Mouse (Mus musculus) testis, adult 2 months (tissue): ENCODE results near the gene Ptpn7.

Source experiments
- CTCF ChIP-seq: fragments of 200-500 bp; IDR thresholded peaks from 2 replicates; pipeline ENCODE4 v1.5.1; 2012; ENCODE audit warnings: low read depth, mild to moderate bottlenecking, inconsistent platforms, low read length, moderate library complexity; ENCODE audit not compliant: control insufficient read depth, insufficient read depth, insufficient replicate concordance
- POLR2A ChIP-seq: fragments of 200-500 bp; IDR thresholded peaks from 2 replicates; pipeline ENCODE4 v1.6.1; 2012; ENCODE audit warnings: low read depth, mild to moderate bottlenecking, inconsistent platforms, low read length, moderate library complexity; ENCODE audit not compliant: control insufficient read depth

DNA sequence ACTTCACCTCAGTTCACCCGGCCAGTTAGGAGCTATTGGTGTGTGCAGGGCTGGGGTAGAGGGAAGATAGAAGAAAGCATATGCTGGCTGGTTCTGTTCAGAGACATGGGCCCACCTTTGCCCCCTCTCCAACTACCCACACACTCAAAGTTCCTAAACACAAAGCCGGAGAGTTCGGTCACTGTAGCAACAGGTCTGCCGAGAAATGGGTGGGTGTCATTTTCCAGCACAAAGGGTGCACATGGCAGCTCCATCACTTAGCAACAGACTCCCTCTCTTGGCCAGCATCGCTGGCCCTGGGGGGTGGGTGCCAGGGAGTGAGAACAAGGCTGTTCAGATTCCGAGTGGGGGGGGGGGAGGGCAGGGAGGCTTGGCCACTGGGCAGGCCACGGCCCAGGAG lies 26.6 kb downstream of the Ptpn7 start:
- TF ChIP-seq CTCF (no peak), POLR2A (no peak)
